Mouse (Mus musculus): Measurements from ENCODE around the gene Smpd3. TPM values are rescaled to one million over a fixed set of nuclear protein-coding genes. Genes with fewer than 3 reads are reported as not detected.
A peak's percentile ranks its signal among the peaks of the same experiment; 100 is the strongest.

The Smpd3 gene
- 1.2 and 1.3 TPM in 2 replicates for polyA plus RNA-seq (2015; fragmentation: Nextera tagmentation; extraction: Ambion mirVana)

DNA sequence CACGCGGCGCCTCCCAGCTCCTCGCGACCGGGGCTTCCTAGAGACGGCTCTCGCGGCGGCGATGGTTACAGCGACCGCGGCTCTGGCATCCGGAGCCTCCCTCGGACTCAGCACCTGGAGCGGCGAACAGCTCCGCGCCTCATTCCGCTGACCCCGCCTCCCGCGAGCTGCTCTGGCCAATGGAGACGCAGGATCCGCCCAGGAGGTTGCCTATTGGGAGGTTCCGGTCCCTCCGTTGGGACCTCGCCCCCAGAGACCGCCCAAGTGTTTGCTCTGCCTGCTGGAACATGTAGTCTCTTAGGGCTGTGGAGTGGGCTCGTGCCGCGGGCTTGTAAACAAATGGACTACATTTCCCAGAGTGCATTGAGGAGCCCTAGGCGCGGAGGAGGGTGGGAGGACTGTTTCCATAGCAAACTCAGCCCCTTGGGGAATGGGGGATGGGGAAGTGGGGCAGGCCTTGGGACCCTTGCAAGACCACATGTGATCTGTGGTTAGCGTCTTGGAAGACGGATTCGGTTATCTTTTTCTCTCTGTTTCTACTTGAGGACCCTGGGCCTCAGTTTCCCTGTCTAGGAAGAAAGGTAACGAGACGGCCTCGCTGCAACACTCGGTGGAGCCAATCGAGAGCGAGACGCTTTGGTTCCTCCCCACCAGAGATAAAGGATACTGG, at the start of gene Smpd3:
Gene Smpd3 (minus strand): TSS at position 137 of the 670 bp plus-strand sequence.
- ATAC-seq: peak; percentile 100
- no peaks in the 10 kb centered on the region for H3K36me3 ChIP-seq (replicated peaks; ENCODE audit: insufficient read depth, low read length)
- peak within 1 kb of the TSS; percentile 50 for H3K4me3 ChIP-seq (ENCODE audit: low read depth, low read length)
- H3K9me3 ChIP-seq (ENCODE audit: low read length): no peaks in the 10 kb centered on the region
- H3K9ac ChIP-seq (replicated peaks): peak within 1 kb of the TSS; percentile 9; the same call in 1 of the 2 replicates
- H3K4me1 ChIP-seq (ENCODE audit: insufficient read depth): peaks cover 7% of the 10 kb centered on the region
- H3K27ac ChIP-seq (ENCODE audit: low read depth): peak within 1 kb of the TSS; percentile 60; the same call in 1 of the 2 replicates
- peaks cover 29% of the 10 kb centered on the region for H3K27me3 ChIP-seq (ENCODE audit: insufficient read depth, low read length)
- WGBS (ENCODE audit: insufficient replicate concordance): under 1% methylated on average over 42 of the region's 45 CpGs
- TF ChIP-seq CTCF (IDR thresholded peaks at IDR 0.05; ENCODE audit: low read depth) (no peak), EP300 (IDR thresholded peaks at IDR 0.05; ENCODE audit: low read depth) (no peak)
- peak within 1 kb of the TSS; percentile 72 for H3K4me2 ChIP-seq (ENCODE audit: low read depth, low read length)
- peak; percentile 96 for DNase-seq

DNA sequence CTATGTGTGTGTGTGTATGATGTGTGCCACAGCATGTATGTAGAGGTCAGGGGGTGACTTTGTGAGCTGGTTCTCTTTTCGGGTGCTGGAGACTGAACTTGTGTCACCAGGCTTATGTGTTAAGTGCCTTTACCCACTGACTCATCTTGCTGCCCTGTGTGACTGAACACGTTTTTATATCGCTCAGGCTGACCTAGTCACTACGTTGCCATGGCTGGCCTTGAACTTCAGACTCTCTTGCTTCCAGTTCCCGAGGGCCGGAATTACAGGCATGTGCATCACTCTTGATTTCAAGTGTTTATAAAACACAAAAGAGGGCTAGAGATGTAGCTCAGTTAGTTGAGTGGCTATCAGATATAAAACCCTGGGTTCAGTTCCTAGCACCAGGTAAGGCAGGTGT, 43.2 kb upstream of the Smpd3 start:
- DNase-seq: no peak
- no peak for TF ChIP-seq EP300 (IDR thresholded peaks at IDR 0.05; ENCODE audit: low read depth)
- no peak for TF ChIP-seq CTCF (IDR thresholded peaks at IDR 0.05; ENCODE audit: low read depth)
- Histone ChIP-seq H3K9ac (replicated peaks) (no peak overlapping the region), H3K4me1 (ENCODE audit: insufficient read depth) (no peaks in the 10 kb centered on the region), H3K9me3 (ENCODE audit: low read length) (no peaks in the 10 kb centered on the region), H3K4me3 (ENCODE audit: low read depth, low read length) (no peak overlapping the region), H3K27ac (ENCODE audit: low read depth) (no peak overlapping the region), H3K36me3 (replicated peaks; ENCODE audit: insufficient read depth, low read length) (no peaks in the 10 kb centered on the region), H3K27me3 (ENCODE audit: insufficient read depth, low read length) (no peaks in the 10 kb centered on the region), H3K4me2 (ENCODE audit: low read depth, low read length) (no peak overlapping the region)
- no peak for ATAC-seq
- WGBS (ENCODE audit: insufficient replicate concordance): 70% methylated on average over 6 of the region's 6 CpGs

DNA sequence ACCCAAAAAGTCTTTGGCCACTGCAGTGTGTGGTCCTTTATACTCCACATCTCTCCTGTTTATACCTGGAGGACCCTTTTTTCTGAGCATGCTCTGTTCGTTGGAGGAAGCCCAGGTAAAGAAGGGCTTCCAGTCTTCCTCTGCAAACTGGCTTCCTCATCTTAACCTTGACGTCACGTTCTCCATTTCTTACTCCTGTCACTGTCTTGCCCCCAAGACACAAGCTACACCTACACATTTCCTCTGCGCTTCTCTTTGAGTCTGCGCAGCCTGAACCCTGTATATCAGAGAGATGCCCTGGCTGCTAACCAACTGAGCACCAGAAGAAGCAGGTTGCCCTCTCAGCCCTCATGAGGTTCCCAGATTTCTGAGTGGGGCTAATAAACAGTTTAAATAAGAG, 41.6 kb upstream of the Smpd3 start:
- Histone ChIP-seq H3K4me3 (ENCODE audit: low read depth, low read length) (no peak overlapping the region), H3K4me1 (ENCODE audit: insufficient read depth) (no peaks in the 10 kb centered on the region), H3K27me3 (ENCODE audit: insufficient read depth, low read length) (no peaks in the 10 kb centered on the region), H3K9me3 (ENCODE audit: low read length) (no peaks in the 10 kb centered on the region), H3K36me3 (replicated peaks; ENCODE audit: insufficient read depth, low read length) (no peaks in the 10 kb centered on the region), H3K27ac (ENCODE audit: low read depth) (no peak overlapping the region), H3K9ac (replicated peaks) (no peak overlapping the region), H3K4me2 (ENCODE audit: low read depth, low read length) (no peak overlapping the region)
- TF ChIP-seq CTCF (IDR thresholded peaks at IDR 0.05; ENCODE audit: low read depth) (no peak), EP300 (IDR thresholded peaks at IDR 0.05; ENCODE audit: low read depth) (no peak)
- DNase-seq (no peak), ATAC-seq (no peak)
- WGBS (ENCODE audit: insufficient replicate concordance): 53% methylated on average over 5 of the region's 5 CpGs

DNA sequence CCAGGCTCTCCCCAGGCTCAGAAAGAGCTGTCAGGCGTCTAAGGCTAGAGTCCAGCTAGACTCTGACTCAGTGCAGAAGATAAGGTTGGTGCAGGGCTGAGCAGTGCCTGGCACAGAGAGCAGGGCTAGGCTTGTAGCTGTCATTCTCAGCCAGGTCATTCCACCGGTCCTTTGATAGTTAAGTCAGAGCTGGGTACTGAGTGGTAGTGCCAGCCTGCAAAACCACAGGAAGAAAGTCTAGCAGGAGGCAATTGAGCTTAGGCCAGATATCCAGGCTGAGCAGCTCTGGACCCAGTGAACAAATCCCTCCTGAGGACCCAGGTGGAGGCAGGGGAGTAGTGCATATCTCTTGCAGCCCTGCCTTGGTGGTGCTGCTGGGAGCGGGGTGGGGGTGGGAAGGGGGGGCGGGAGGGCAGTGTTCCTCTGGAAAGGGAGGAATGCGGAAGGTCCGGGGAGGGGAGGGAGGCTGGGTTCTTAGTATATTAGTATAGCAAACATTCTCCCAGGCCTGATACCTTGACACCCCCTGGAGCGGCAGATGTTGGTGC, 40.8 kb upstream of the Smpd3 start:
- H3K4me2 ChIP-seq (ENCODE audit: low read depth, low read length): no peak overlapping the region
- no peak for DNase-seq
- H3K27ac ChIP-seq (ENCODE audit: low read depth): no peak overlapping the region
- no peaks in the 10 kb centered on the region for H3K9me3 ChIP-seq (ENCODE audit: low read length)
- H3K4me1 ChIP-seq (ENCODE audit: insufficient read depth): no peaks in the 10 kb centered on the region
- no peak for ATAC-seq
- no peaks in the 10 kb centered on the region for H3K36me3 ChIP-seq (replicated peaks; ENCODE audit: insufficient read depth, low read length)
- H3K9ac ChIP-seq (replicated peaks): no peak overlapping the region
- no peak for TF ChIP-seq CTCF (IDR thresholded peaks at IDR 0.05; ENCODE audit: low read depth)
- no peak for TF ChIP-seq EP300 (IDR thresholded peaks at IDR 0.05; ENCODE audit: low read depth)
- 53% methylated on average over 7 of the region's 7 CpGs for WGBS (ENCODE audit: insufficient replicate concordance)
- H3K27me3 ChIP-seq (ENCODE audit: insufficient read depth, low read length): no peaks in the 10 kb centered on the region
- H3K4me3 ChIP-seq (ENCODE audit: low read depth, low read length): no peak overlapping the region

DNA sequence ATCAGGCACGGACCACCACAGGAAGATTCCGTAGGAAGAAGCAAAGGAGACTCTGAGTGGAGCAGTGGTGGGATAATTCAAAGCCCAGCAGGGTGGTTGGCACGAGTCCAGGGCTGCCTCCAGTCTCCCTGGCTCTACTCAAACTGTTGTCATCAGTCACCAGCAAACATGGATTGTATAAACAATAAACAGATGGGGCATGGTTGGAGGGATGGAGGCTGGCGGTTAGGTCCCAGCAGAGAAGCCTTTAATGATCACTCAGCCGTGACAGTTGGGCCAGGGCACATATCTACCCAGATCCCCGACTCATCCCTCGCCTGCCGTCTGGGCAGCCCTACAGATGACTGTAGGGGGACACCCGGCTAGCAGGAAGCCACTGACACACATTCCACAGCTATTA, 39.1 kb upstream of the Smpd3 start:
- Histone ChIP-seq H3K36me3 (replicated peaks; ENCODE audit: insufficient read depth, low read length) (no peaks in the 10 kb centered on the region), H3K9ac (replicated peaks) (no peak overlapping the region), H3K4me2 (ENCODE audit: low read depth, low read length) (no peak overlapping the region), H3K4me3 (ENCODE audit: low read depth, low read length) (no peak overlapping the region), H3K9me3 (ENCODE audit: low read length) (no peaks in the 10 kb centered on the region), H3K27me3 (ENCODE audit: insufficient read depth, low read length) (no peaks in the 10 kb centered on the region), H3K4me1 (ENCODE audit: insufficient read depth) (no peaks in the 10 kb centered on the region), H3K27ac (ENCODE audit: low read depth) (no peak overlapping the region)
- DNase-seq (no peak), ATAC-seq (no peak)
- TF ChIP-seq EP300 (IDR thresholded peaks at IDR 0.05; ENCODE audit: low read depth) (no peak), CTCF (IDR thresholded peaks at IDR 0.05; ENCODE audit: low read depth) (no peak)
- WGBS (ENCODE audit: insufficient replicate concordance): 46% methylated on average over 9 of the region's 9 CpGs

DNA sequence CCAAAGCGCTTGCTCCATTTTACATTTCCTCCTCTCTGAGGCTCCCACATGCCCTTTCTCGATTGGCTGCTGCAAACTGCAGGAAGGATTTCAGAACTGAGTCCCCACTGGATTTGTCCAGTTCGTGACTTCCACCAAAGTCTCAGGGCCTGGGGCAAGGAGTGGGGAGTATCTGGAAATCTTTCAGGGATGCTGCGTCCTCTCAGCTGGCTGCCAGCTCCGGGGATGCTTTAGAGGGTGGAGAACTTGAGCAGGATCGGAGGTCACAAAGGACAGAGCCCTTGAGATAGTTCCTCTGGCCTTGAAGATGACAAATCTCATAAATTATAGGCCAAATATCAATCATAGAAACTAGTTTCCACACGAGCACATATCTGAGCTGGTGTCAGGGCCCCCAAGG, 38.2 kb upstream of the Smpd3 start:
- Histone ChIP-seq H3K9ac (replicated peaks) (no peak overlapping the region), H3K36me3 (replicated peaks; ENCODE audit: insufficient read depth, low read length) (no peaks in the 10 kb centered on the region), H3K4me3 (ENCODE audit: low read depth, low read length) (no peak overlapping the region), H3K4me1 (ENCODE audit: insufficient read depth) (no peaks in the 10 kb centered on the region), H3K27me3 (ENCODE audit: insufficient read depth, low read length) (no peaks in the 10 kb centered on the region), H3K4me2 (ENCODE audit: low read depth, low read length) (no peak overlapping the region), H3K27ac (ENCODE audit: low read depth) (no peak overlapping the region), H3K9me3 (ENCODE audit: low read length) (no peaks in the 10 kb centered on the region)
- WGBS (ENCODE audit: insufficient replicate concordance): 70% methylated on average over 7 of the region's 7 CpGs
- DNase-seq: no peak
- no peak for ATAC-seq
- TF ChIP-seq EP300 (IDR thresholded peaks at IDR 0.05; ENCODE audit: low read depth) (no peak), CTCF (IDR thresholded peaks at IDR 0.05; ENCODE audit: low read depth) (no peak)

Measured in liver, postnatal 0 days (tissue).